1 mouse cellular context compared by ENCODE assay signal in the genomic region with DNA sequence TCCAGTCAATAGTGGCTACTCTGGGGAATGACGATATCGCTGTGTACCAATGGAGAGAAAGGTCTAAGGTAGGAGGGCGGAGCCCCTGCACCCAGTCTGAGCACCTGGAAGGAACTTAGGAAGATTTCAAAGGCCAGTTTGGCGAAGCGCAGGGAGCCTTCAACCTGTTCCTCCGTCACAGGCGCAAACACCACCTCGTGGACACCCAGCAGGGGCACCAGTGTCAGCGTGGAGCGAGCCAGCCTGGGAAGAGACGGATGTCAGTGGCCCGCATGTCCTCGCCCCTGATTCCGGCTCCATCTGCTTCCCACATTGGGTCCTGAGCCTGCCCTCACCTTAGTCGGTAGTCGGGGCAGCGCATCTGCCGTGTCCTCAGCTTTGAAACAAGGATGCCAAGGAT.
TF ChIP-seq lines count a peak whose summit lies in the region.

No protein-coding gene starts in this region.

TF ChIP-seq in ES-E14, 5 proteins besides CTCF, POLR2A, EP300 and RAD21:
- TF ChIP-seq HCFC1 (IDR thresholded peaks at IDR 0.05; ENCODE audit: borderline replicate concordance, insufficient read depth, low read length) (no peak), ZC3H11A (IDR thresholded peaks at IDR 0.05; ENCODE audit: borderline replicate concordance, low read depth, low read length) (no peak), CHD2 (IDR thresholded peaks at IDR 0.05; ENCODE audit: low read depth, low read length) (no peak), MAFK (IDR thresholded peaks at IDR 0.05; ENCODE audit: insufficient read depth, low read depth, low read length) (no peak), ZNF384 (IDR thresholded peaks at IDR 0.05; ENCODE audit: low read depth, low read length) (no peak)
